Mouse (Mus musculus): ENCODE data around the gene Arpin.

GRCm38 (mm10) chr7:79900753-79901152 is 34.4 kb downstream of the Arpin start:
- TF ChIP-seq CTCF (IDR thresholded peaks at IDR 0.05; ENCODE audit: control insufficient read depth, insufficient read depth, insufficient read length) (no peak), USF1 (IDR thresholded peaks at IDR 0.05; ENCODE audit: low read depth) (no peak), MYOG (IDR thresholded peaks at IDR 0.05; ENCODE audit: control insufficient read depth, extremely low read depth, insufficient read length) (no peak), FOSL1 (IDR thresholded peaks at IDR 0.05; ENCODE audit: insufficient read depth, low read length, poor library complexity, severe bottlenecking) (no peak), MAX (IDR thresholded peaks at IDR 0.05) (no peak), CEBPB (IDR thresholded peaks at IDR 0.05; ENCODE audit: low read depth) (no peak), MYOD1 (IDR thresholded peaks at IDR 0.05; ENCODE audit: control insufficient read depth, insufficient read length, low read depth) (no peak)

All from C2C12 (cell line).